Mouse (Mus musculus) 3T3-L1 (cell line): ENCODE measurements around the gene Dnajc19.

Source experiments
- DNase-seq: peaks from one replicate; pipeline ENCODE4 v3.0.0-alpha.2; 2015; ENCODE audit warnings: low read depth, low spot score

The Dnajc19 gene

DNA sequence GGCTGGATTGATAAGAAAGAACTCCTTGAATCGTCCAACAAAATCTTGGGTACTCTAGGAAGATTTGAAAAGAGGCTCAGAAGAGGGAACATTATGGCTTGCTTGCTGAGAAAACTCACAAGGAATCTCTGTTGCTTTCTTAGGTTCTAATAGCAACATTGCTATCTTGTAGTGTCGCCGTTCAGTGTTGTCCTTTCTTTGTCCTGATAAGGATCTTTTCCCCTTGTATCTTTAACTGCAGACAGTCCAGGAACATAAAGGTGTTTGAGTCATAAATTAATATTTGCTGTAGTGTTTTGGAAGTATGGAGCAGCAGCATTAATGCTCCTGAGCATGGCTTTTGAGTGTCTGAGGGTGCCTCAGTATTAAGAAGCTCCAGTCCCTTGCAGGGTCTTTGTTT is 50.5 kb downstream of the Dnajc19 start:
- no peak for DNase-seq

DNA sequence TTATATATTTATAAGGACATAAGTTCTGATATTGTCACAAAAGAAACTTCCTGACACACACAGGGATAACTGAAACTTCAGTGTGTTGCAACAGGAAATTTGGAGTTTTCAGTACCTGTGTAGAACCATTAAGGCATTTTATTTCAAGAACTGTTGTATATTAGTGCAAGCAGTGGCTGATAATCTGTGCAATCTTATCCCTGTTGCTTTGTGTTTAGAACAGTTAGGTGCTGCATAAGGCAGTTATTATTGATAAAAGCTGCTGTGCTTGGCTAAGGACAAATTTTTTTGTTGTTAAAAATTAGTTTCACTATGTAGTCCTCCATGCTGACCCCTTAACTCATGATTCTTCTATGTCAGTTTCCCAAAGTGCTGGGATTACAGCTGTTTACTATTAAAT is 52.2 kb downstream of the Dnajc19 start:
- no peak for DNase-seq

DNA sequence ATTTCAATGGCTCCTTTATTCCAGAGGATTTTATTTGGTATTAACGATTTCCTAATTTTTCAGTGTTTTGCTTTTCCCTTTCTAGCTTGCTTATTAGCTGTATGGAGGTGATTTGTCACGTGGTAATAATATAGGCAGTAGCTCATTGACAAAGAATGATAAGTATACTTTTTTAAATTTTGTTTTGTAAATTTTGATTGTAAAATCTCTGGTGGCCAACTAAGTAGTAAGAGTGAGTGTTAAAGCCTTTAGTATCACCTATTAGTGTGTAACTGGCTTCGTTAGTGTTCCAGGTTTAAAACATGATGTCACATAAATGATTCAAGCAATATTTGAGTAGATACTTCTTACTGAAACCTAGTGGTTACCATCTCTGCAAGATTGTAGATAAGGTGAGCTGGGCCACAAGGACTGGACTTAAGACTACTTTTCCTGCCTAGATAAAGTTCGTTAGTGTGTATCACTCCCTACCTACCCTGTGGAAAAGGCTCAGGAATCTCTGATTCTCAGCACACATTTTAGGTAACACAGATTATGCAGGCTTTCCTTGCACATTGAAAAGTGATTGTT is 59.8 kb downstream of the Dnajc19 start:
- DNase-seq: no peak

DNA sequence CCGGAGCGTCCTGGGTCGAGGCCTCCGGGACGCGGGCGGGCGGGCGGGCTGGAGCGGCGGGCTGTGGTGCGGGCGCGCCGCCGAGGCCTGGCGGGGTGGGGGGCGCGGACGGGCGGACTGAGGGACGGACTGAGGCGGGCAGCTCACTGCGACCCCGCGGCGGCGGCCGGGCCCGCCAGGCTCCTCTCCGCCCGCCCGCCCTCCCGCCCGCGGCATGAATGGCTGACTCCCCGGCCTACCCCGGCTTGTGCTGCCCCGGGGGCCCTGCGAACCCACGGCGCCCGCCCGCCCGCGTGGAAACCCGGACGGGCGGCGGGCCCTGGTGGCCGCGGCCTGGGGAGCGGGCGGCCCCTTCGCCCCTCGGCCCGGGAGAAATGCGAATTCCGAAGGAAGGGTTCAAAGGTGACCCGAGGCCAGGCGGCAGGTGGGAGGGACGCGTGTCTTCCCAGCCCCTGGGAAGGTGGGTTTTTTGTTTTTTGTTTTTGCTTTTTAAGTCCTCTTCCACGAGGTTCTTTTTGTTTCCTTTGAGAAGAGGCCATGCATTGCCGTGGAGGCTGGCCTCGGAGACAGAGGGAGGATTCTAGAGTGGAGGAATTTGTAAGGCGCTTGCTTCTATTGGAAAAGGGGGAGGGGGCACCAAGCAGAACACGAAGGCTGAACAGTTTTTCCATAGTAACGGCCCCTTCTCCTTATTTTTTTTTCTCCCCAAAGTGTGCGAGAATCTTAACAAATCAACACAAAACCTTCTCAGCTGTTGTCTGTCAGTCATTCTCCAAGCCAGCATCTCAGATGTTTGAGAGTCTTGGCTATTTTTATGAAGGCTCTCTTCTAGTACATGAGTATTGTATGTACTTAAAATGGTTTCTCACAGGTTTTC is 60.5 kb downstream of the Dnajc19 start:
- peak; percentile 34 for DNase-seq

DNA sequence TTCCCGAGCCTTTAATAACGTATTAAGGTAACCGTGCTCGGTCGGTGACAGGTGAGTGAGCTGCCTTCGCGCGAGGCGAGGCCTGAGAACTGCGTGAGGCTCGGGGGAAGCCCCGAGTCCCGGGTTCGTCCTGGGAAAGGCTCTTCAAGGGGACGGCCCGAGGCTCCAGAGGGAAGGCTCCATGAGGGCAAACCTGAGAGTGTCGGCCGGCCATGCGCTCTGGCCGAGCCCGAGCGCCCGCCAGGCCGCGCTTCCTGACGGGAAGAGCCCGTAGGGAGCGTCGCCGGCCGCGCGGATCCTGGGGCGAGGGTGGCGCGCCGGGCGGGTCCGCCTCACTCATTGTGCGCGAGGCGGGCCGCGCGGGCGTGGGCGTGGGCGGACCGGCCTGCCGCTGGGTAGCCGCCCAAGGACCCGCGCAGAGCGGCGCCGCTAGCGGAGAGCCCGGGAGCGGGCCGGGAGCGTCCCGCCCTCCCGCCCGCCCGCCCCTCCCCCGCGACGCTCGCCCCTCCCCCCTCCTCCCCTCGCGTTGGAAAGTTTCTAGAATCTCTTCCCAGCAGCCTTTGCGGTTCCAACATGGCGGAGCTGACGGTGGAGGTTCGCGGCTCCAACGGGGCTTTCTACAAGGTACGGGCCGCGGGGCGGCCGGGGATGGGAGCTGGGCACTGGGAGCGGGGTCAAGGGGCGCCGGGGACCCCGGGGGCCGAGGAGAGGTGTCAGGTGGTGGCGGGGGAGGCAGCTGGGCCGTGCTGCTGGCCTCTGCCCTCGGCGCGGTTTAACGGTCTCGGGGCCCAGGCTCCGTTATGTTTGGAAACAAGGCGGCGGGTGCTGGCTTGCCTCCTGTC is 61.4 kb downstream of the Dnajc19 start, which contains the start of gene Fxr1:
TSS of gene Fxr1 (plus strand) at position 404 of the 842 bp plus-strand sequence.
- DNase-seq: peak; percentile 78

DNA sequence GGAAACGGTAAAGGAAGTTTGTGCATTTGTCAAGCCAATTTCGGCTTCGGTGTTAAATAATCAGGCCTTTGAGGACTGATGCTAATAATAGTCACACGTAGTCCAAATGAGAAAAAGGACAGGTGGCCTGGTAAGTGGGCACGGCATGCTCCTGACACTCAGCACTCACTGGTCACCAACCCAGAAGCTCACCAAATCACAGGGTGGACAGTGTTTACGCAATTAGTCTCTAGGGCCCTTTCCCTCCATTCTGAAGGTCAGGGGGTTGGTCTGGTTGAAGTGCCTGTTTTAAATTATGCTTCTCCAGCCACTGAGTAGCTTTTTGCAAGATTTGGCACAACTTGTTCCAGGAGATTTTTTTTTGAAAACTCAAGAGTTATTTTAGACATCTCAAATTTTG is 72.9 kb downstream of the Dnajc19 start:
- no peak for DNase-seq

DNA sequence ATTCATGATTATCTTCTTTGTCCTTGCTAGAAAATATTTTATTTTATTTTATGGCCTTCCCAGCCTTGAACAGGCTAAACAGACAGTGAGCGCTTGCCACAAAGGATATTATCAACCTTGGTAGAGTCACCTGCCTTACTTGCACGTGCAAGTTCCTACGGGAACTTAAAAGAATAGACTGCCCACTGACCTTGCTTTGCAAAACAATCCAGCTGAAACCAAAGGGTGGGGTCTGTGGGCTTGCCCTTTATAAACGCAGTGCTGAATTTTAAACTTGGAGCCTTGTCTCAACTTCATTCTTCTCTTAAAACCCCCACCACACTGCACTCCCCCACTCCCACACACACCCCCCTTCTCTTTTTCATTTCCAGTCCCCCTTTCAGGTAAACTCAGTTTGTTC is 73.5 kb downstream of the Dnajc19 start:
- DNase-seq: no peak

DNA sequence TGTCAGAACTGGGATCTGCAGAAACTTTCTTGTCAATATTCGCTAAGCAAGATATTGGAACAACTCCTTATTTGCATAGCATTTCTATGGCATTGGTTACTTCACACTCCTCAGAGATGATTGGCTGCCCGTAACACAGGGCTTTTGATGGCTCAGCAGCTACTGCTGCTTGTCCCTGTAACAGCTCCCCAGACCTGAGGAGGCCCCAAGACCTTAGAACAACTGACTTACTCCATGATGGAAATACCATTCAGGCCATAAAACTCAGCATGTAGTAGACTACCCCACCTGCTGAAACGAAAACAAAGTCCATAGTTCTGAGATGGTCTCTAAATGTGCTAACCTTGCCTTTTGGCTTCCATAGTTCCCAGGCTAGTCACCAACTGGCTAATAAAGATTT is 74.3 kb downstream of the Dnajc19 start:
- no peak for DNase-seq

DNA sequence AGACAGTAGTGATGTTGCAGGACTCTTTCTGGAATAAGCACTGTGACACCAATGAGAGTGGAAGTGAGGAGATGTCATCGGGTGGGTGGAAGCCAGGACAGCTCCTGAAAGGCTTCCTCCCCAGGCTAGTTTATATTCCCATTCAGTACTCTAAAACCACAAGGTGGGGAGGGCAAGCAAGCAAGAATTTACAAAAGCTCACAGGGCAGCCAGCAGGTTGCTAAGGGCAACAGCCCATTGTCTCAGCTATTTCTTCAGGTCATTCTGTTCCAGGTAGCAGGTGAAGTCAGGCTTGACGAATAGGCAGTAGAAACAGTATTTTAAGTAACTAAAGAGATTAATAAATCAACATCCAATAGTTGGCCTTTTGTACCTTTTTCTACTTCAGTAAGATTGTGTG is 74.8 kb downstream of the Dnajc19 start:
- DNase-seq: no peak
